Mouse (Mus musculus): ENCODE data around the gene Unc45a.

Unc45a gene

DNA sequence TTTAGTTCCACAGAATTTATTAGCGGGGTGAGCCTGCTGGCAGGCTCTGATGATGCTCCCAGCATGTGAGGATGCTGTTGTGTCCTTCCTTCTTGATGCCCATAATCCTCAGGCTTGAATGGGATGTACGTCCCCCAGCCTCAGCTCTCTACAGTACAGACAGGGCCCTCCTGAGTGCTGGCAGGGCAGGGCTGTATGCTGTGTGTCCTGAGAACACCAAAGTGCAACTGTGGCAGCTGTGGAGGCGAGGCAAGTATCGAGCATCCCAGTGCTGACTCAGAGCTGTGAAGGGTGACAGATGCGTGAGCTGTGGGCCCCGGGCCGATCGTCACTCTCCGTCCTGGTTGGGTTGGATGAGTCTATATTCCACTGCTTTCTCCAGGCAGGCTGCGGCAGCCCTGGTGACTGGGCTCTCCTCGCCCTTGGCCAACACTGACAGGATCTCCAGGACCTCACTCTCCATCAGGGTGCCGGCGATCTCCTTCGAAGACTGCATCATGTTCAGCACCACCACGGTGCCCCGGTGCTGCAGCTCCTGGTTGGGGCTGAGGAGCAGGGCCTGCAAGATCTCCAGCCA, 15.4 kb downstream of the Unc45a start:
- 77% methylated on average over 16 of the region's 16 CpGs for WGBS

DNA sequence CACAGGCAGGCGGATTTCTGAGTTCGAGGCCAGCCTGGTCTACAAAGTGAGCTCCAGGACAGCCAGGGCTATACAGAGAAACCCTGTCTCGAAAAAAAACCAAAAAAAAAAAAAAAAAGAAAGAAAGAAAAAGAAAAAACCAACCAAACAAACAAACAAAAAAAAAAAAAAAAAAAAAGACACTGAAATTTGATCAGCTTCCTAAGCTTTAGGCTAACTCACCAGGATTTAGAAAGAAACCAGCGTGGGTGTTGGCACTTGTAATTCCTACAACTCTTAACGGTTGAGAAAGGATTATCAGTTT, 16.0 kb downstream of the Unc45a start:
- 35% methylated on average over 3 of the region's 5 CpGs for WGBS

DNA sequence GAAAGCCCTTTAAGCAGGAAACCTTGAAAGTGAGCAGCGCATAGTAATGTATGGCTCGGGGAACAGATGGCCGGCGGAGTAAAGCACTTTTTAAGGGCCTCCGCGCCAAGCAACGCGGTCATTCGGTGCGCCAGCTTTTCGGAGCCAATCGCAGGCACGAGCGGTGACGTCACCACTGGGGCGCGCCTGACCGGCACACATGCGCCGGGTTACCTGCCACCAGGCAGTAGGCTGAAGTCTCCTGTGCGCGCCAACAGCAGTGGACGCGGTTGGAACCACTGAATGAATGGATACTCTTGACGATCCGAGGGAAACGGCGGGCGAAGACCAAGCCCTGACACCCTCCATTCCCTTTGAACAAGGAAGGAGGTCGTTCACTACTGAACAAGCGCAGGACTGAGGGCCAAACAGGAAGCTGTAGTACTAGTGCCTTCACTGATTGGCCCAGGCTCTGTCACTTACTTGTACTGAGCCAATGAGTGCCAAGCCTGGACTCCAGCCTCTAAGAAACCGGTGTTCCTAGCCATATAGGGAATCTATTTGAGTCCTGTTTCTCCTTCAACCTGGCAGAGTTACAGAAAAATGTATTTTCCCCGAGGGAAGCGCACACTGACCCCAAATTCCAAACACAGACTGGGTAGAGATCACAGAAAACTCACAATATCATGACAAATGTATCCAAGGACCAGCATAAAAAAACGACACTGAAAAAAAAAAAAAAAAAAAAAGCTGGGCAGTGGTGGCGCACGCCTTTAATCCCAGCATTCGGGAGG, 16.6 kb downstream of the Unc45a start, which contains the start of gene Rccd1:
TSS of gene Rccd1 (minus strand) at position 412 of the 773 bp plus-strand sequence.
- WGBS, result under 1% methylated on average over 37 of the region's 38 CpGs

DNA sequence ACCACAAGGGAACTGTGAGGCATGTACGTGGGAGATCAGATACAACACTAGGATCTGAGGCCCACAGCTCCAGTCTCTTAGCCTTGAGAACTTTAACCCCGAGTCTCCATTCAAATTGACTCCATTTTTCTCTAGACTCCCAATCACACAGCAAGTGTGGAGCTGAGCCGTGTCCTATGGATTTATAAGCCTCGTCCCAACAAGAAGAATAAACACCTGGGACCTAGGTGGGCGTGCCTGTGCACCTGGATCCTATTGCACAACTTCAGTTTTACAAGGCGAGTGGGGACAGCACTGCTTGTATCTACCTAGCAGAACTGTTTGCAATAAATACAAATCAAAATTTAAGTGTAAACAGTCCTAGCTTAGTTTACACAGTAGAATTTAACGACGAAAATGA, 17.5 kb downstream of the Unc45a start:
- WGBS, result 19% methylated on average over 8 of the region's 8 CpGs

DNA sequence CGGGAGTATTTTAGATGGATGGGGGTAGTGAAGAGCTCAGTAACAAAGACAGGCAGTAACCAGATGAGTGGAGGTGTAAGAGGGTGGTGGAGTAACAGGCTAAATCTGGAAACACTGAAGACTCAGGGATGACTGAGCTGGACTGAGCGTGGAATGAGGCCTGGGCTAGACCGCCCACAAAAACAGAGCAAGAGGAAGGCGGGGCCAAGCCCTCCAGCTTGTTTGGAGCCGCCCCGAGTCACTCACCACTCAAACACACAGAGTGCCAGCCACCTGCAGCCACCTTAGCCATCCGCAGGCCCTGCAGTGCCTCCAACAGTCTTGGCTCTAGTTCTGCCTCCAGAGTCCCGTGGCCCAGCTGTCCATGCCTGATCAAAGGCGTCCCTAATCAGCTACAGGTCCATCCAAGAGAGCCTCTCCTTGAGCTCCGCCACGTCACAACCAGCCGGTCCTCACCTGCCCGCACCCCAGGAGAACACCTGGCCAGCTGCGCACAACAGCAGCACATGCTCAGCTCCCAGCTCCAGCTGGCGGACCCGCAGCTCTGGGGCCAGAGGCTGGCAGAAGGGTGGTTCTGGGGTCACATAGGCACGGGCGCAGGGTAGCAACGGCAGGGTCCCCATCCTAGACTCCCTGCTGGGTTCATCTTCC, 20.8 kb downstream of the Unc45a start:
- 80% methylated on average over 19 of the region's 19 CpGs for WGBS

DNA sequence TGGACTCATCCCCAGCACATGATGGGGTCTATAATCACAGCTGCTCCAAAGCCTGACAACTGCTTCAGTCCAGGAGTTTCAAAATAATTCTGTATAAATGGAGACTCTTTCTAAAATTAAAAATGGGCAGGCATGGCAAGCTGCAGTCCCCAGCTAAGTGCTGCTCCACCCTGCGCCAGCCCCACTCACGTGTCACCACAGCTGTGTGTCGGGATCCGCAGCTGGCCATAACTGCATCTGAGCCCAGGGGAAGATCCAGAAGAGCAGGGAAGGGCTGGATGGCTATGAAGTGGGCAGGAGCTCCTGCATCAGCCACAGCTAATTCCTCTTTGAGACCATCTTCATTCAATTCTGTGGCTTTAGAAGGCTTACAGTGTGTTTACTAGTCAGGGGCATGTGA, 22.1 kb downstream of the Unc45a start:
- 66% methylated on average over 4 of the region's 4 CpGs for WGBS

DNA sequence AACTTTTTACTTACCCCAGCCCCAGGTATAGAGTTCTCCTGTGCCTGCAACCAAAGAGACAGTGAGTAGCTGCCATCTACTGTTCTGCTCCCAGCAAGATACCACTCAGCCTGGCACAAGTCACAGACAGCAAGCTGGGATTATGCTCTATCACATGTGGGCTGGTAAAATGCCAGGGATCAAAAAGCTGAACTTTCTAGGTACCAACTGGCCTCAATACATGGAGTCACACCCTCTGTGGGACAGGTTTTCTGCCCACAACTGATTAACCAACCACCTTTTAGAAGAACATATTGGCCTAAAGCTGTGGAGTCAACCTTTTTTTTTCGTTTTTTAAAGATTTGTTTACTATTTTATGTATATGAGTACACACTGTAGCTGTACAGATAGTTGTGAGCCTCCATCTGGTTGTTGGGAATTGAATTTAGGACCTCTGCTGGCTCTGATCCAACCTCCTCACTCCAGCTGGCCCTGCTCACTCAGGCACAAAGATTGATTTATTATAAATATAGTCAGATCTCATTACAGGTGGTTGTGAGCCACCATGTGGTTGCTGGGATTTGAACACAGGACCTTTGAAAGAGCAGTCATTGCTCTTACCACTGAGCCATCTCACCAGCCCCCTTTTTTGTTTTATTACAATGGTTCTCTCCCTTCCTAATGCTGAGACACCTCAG, 23.2 kb downstream of the Unc45a start:
- WGBS, result 53% methylated on average over 1 of the region's 1 CpGs

DNA sequence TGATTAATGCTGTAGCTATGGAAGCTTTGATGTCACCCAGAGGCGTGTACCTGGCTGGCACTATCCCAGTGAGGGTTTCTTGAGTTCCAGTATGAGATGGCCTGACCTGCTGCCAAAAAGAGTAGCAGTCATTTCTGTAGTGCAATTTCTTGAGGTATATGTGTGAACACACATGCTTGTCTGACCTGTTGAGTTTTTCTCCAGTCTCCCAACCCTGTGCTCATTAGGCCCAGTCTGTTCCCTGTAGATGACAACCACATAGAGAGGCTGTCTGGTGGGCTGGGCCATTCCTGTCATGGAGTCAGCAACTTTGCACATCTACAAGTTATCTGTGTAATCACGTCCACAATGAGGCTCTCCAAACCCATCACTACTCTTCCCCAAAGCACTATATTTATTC, 25.1 kb downstream of the Unc45a start:
- 73% methylated on average over 2 of the region's 2 CpGs for WGBS

DNA sequence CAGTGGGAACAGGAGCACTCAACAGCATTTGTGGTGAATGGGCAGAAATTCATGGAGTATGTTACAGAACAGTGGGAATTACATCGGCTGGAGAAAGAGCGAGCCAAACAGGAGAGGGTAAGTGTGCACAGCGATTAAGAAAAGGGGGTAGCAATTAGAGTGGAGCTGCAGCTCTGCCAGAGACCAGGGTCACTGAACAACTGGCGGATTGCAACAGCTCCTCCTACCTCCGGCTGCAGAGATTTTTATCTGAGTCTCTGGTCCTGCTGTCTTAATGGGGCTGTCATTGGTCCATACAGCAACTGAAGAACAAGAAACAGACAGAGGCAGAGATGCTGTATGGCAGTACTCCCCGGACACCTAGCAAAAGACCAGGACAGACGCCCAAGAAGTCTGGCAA, 30.0 kb downstream of the Unc45a start:
- WGBS, result 66% methylated on average over 7 of the region's 7 CpGs

DNA sequence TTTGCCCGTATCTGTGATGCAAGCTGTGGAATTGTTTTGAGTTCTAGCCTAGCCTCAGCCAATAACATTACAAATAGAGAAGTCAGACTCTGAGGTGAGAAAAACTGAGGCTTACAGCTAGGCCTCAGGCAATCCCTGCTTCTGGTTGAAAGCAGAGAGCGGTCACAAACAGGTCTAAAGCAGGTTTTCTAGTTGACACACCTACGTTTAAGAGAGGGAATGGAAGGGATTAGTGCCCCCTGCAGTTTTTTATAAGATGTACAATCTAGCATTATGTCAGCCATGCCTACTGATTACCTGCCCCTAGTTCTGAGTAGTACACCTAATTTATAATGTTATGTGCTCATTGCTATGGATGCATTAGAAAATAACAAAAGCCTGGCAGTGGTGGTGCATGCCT, 33.0 kb downstream of the Unc45a start:
- WGBS, result 71% methylated on average over 3 of the region's 3 CpGs

DNA sequence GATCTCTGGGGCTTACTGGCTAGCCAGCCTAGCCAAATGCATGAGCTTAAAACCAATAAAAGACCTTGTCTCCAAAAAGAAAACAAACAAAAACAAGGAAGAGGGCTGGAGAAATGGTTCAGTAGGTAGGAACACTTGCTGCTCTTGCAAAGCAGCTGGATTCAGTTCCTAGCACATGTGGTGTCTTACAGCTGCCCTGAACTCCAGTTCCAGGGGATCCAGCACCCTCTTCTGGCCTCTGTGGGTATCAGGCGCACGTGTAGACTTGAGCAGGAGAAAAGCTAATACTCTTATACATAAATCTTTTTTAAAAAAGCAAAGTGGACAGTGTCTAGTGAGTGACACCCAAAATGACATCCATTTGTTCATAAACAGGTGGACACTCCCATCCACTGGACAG, 39.3 kb downstream of the Unc45a start:
- 96% methylated on average over 2 of the region's 2 CpGs for WGBS

DNA sequence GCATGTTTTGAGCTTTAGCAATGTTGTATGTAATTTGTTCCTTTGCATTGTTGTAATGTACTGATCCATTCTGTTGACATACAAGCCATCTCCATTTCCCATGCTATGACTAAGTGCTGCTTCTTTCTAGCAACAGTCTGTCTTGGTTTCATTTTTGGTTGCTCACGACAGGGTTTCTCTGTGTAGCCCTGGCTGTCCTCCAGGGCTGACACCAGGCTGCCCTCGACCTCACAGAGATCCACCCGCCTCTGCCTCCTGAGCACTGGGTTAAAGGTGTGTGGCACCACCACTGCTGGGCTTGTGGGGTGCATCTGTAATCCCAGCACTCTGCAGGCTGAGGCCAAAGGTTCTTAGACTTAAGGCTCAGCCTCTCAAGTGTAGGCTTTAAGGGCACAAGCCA, 41.2 kb downstream of the Unc45a start:
- 79% methylated on average over 3 of the region's 3 CpGs for WGBS

DNA sequence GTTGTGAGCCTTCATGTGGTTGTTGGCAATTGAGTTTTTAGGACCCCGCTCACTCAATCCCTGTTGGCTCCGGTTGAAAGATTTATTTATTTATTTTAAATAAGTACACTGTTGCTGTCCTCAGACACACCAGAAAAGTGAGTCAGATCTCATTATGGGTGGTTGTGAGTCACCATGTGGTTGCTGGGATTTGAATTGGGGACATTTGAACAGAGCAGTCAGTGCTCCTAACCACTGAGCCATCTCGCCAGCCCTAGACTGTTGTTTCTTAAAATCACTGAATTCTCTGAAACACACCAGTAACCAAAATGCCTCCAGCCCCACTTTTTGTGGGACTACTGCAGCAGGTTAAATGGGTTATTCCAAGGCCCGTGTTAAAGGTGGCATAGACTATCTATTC, 42.1 kb downstream of the Unc45a start:
- WGBS, result 92% methylated on average over 4 of the region's 4 CpGs

DNA sequence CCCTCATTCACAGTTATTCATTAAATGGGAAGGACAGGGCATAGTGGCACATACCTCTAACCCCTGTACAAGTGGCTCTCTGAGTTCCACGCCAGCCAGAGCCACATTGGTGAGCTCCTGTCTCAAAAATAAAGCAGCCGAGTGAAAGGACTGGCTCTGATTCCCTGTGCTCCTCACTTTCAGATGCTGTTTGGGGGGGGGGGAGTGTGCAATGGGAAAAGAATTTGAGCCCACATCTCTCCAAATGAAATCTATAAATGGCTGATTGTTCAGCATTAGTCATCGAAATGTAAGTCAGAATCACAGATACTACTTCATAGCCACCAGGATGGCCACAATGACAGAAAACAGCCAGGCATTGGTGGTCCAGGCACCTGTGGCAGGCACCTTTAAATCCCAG, 43.8 kb downstream of the Unc45a start:
- 76% methylated on average over 3 of the region's 3 CpGs for WGBS

DNA sequence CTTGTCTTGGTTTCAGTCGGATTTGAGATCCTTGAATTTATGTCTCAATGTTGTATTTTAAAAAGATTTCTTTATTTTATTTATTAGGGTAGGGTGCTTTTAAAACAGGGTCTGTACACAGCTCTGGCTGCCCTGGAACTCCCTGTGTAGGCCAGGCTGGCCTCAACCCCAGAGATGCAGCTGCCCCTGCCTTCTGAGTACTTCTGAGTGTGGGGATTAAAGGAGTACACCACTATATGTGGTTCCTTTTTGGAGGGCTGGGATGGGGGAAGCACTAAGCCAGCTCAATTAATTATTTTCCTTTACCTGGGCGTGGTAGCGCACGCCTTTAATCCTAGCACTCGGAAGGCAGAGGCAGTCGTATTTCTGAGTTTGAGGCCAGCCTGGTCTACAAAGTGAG, 44.3 kb downstream of the Unc45a start:
- 94% methylated on average over 6 of the region's 6 CpGs for whole genome bisulfite sequencing

DNA sequence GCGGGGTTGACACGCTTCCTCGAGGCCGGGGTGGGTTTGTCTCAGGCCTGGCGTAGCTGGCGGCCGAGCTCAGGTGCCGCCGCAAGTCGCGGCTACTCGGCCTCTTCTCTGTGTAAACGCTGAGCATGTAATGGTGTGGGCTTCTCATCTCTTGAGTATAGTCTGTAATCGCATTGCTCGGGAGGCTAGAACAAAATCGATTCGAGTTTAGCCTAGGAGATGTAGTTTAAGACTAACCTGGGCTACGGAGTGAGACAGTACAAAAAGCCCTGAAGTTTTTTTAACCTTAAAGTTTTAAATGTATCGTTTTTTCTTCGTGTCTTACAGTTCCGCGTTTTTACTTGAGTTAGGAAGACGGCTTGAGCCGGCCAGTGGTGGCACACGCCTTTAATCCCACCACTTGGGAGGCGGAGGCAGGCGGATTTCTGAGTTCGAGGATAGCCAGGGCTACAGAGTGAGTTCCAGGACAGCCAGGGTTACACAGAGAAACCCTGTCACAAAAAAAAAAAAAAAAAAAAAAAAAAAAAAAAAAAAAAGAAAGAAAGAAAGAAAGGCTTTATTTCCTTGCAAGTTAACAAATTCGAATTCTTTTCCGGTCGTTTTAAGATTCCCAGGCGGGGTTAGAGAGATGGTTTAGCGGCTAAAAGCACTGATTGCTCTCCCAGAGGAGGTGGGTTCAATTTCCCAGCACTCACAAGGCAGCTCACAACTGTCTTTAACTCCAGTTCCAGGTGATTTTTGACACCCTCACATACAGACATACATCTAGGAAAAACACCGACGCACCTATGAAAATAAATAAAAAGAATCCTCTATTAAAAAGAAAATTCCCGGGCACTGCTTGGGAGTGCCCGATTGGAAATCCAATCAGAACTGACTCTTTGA, 45.8 kb downstream of the Unc45a start:
- WGBS, result 6% methylated on average over 37 of the region's 37 CpGs

DNA sequence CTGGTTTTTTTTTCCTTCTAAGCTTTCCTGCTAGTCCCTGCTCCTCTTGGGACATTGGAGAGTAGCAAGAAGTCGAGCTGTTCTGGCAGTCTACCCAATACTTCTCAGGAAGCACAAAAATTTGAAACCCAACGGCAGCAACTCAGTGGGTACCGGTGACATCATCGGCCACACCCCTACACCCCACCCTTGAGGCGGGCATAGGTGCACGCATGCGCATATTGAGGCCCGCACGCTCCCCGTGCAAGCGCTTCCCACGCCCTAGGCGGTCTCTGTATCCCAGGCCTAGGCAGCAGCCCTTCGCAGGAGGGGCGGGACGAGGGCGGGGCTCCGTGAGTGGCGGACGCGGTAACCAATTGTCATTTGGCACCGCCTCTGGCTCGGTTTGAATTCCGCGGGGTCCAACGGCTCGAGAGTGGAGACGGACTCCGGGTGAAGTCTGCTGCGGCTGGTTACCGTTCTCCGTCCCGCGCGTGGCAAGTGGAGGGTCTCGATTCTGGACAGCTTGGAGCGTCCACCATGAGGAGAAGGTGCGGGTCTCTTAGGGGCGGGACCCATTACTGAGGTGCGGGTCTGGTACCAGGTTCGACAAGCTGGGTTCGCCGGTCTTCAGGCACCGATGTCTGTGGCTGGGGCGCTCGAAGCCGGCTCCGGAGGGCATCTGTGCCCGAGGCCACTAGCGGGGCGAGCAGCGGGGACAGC, 46.6 kb downstream of the Unc45a start, which contains the start of gene Prc1:
TSS of gene Prc1 (plus strand) at position 389 of the 702 bp plus-strand sequence.
- WGBS, result under 1% methylated on average over 52 of the region's 52 CpGs

DNA sequence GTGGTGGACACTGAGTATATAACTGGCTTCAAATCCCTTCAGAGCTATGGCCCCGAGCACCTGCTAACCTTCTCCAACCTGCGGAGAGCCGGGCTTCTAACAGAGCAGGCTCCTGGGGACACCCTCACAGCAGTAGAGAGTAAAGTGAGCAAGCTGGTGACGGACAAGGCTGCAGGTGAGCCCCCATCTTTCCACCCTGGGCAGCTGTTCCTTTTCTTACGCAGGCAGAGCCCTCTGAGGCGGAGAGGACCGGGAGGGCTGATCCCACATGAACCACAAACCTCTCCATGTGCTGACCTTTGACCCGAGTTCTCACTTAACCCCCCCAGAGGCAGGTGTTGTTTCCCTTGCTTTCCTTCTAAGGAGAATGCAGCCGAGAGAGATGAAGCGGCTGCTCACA, 53.1 kb downstream of the Unc45a start:
- 92% methylated on average over 10 of the region's 10 CpGs for WGBS

DNA sequence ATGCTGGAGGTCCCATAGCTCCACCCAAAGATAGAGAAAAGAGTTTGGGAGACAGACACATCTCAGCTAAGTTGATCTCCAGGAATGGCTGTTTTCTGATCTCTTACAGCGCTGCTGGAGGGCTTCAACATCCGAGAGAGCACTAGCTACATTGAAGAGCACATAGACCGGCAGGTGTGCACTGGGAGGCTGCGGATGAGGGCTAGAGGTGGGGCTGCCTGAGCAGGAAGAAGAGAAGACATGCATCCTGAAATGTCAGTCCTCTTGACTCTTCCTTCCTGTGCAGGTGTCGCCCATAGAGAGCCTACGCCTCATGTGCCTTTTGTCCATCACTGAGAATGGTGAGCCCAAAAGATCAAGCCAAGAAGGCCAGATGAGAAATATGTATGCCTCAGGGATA, 55.1 kb downstream of the Unc45a start:
- 92% methylated on average over 6 of the region's 6 CpGs for whole genome bisulfite sequencing

DNA sequence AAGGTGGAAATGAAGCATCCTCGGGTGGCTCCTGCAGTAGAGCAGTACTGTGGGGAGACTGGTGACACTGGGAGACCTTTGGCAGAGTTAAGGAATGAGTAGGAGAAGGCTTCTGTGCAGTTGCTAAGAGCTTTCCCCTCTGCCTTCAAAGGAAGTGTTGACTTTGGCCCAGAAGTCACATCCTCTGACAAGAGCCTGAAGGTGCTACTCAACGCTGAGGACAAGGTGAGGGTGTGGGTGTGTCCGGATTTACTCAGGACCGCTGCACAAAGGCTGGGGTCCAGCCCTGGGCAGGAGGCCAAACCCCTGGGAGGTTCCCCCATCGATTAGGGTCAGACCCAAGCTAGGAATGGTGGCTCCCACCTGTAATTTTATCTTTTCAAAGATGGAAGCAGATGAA, 56.4 kb downstream of the Unc45a start:
- 91% methylated on average over 5 of the region's 5 CpGs for WGBS

Data from cerebral cortex, adult 2 months (tissue).